Mouse (Mus musculus) embryonic facial prominence, embryonic 12.5 days (tissue): ENCODE data around the gene Tmem208. TPM values are rescaled to one million over a fixed set of nuclear protein-coding genes. Genes with fewer than 3 reads are reported as not detected.

Experiments used
- ATAC-seq: fragments of 200-750 bp; cut with Nextera tagmentation; 2 replicates; pipeline ENCODE4 v1.8.0; 2017; ENCODE audit not compliant: insufficient number of reproducible peaks, insufficient read depth, low FRiP score, low TSS enrichment
- H3K27ac ChIP-seq: fragments of 300-500 bp; sonication (generic); 2 replicates; pipeline ENCODE4 v1.5.1; 2016; ENCODE audit warnings: mild to moderate bottlenecking
- H3K27me3 ChIP-seq: fragments of 300-500 bp; sonication (generic); 2 replicates; pipeline ENCODE4 v1.6.1; 2016; ENCODE audit warnings: mild to moderate bottlenecking, moderate library complexity
- H3K36me3 ChIP-seq: fragments of 300-500 bp; sonication (generic); 2 replicates; pipeline ENCODE4 v1.6.1; 2016; ENCODE audit warnings: mild to moderate bottlenecking
- H3K4me1 ChIP-seq: fragments of 300-500 bp; sonication (generic); 2 replicates; pipeline ENCODE4 v1.6.1; 2016
- H3K4me2 ChIP-seq: fragments of 300-500 bp; sonication (generic); replicated peaks from 2 replicates; pipeline ENCODE4 v1.6.1; 2016; ENCODE audit warnings: mild to moderate bottlenecking, moderate library complexity
- H3K4me3 ChIP-seq: fragments of 300-500 bp; sonication (generic); 2 replicates; pipeline ENCODE4 v1.5.1; 2016; ENCODE audit warnings: mild to moderate bottlenecking
- H3K9ac ChIP-seq: fragments of 300-500 bp; sonication (generic); 2 replicates; pipeline ENCODE4 v1.6.1; 2016; ENCODE audit warnings: mild to moderate bottlenecking, moderate library complexity
- H3K9me3 ChIP-seq: fragments of 300-500 bp; sonication (generic); 2 replicates; pipeline ENCODE4 v1.6.1; 2016; ENCODE audit warnings: mild to moderate bottlenecking, moderate library complexity
- WGBS: fragments of 180-500 bp; shearing (Covaris S2); methylation state at CpG from one replicate; pipeline ENCODE4 v1.1.7; 2016; 5-methylcytosine and 5-hydroxymethylcytosine counted together
- polyA plus RNA-seq: library from polyadenylated mRNA; unstranded; fragments of >200 nt; fragmentation: Nextera tagmentation; extraction: Ambion mirVana; gene quantifications from 2 replicates; pipeline ENCODE4 v1.2.1, GENCODE M21; 2016

Gene Tmem208
- polyA plus RNA-seq, 1 experiment from 2014 or later: 103 TPM

DNA sequence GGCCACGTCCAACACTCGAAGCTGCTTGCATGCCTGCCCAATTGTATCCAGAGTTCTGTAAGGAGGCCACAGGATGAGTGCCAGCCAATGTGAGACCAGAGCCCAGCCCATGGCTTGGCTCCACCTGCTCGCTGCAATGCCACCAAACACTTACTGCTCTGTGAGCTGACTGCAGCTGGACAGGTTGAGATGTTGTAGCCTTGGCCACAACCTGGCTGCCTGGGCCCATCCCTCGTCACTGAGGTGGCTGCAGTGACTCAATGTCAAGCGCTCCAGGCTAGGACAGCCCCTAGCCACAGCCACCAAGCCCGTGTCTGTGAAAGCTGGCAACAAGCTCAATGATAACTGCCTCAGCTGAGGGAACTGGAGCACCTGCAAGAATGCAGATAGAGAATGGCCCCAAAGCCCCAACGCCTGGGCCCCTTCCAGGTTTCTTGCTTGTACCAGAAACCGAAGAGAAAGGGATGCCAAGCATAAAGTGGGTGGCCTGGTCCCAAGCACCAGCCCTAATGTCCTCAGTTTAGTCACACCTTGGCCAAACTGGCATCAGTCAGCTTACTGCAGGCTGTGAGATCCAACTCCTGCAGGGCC is 13.2 kb upstream of the Tmem208 start:
- Histone ChIP-seq H3K27me3 (no peaks in the 10 kb centered on the region), H3K9ac (no peak overlapping the region), H3K9me3 (no peaks in the 10 kb centered on the region), H3K4me1 (no peaks in the 10 kb centered on the region), H3K4me3 (no peak overlapping the region), H3K36me3 (peaks cover 64% of the 10 kb centered on the region), H3K4me2 (no peak overlapping the region), H3K27ac (no peak overlapping the region)
- no peak for ATAC-seq
- 88% methylated on average over 8 of the region's 8 CpGs for WGBS

- peaks cover 59% of the 10 kb centered on the region for H3K36me3 ChIP-seq
- H3K4me3 ChIP-seq: no peak overlapping the region
- no peak for ATAC-seq
- H3K9ac ChIP-seq: no peak overlapping the region
- H3K27me3 ChIP-seq: no peaks in the 10 kb centered on the region
- WGBS: 79% methylated on average over 9 of the region's 9 CpGs
- H3K27ac ChIP-seq: no peak overlapping the region
- H3K4me1 ChIP-seq: no peaks in the 10 kb centered on the region
- no peaks in the 10 kb centered on the region for H3K9me3 ChIP-seq
- no peak overlapping the region for H3K4me2 ChIP-seq
Measured at GRCm38 (mm10) chr8:105313622-105314402, 12.3 kb upstream of the Tmem208 start.

DNA sequence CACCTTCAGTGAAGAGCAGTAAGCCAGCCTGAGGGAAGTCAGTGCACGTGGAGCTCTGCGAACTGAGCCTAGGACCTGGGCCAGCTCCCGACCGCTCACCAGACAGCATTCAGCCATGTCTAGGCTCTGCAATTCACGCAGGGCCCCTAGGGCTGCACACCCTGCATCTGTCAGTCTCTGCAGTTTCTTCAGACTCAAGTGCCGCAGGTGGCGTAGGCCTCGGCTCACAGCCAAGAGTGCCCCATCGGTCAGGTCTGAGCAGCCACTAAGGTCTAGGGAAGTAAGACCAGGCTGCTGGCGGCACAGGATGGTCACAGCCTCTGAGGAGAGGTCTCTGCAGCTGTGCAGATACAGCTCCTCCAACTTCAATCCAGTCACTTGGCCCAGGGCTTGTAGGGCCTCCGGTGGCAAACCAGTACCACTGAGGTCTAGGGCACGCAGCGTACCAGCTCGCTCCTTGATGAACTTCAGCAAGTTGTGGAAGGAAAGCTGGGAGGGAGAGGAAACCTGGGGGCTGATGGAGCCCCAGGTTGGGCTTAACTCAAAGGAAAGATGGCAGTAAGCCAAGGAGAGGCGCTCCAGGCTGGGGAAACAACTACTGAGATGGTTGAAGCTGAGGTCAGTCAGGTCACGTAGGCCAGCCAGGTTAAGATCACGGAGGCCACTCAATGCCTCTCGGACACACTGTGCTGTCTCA is 10.9 kb upstream of the Tmem208 start:
- 90% methylated on average over 18 of the region's 18 CpGs for WGBS
- Histone ChIP-seq H3K4me1 (no peaks in the 10 kb centered on the region), H3K4me3 (no peak overlapping the region), H3K27ac (no peak overlapping the region), H3K4me2 (no peak overlapping the region), H3K36me3 (peaks cover 69% of the 10 kb centered on the region), H3K9ac (no peak overlapping the region), H3K9me3 (no peaks in the 10 kb centered on the region), H3K27me3 (no peaks in the 10 kb centered on the region)
- ATAC-seq: no peak

GRCm38 (mm10) chr8:105317941-105318340 is 8.2 kb upstream of the Tmem208 start:
- no peak for ATAC-seq
- H3K9me3 ChIP-seq: no peaks in the 10 kb centered on the region
- H3K27ac ChIP-seq: no peak overlapping the region
- no peak overlapping the region for H3K9ac ChIP-seq
- H3K36me3 ChIP-seq: peaks cover 59% of the 10 kb centered on the region
- 95% methylated on average over 4 of the region's 4 CpGs for WGBS
- H3K27me3 ChIP-seq: no peaks in the 10 kb centered on the region
- H3K4me3 ChIP-seq: no peak overlapping the region
- H3K4me1 ChIP-seq: no peaks in the 10 kb centered on the region
- H3K4me2 ChIP-seq: no peak overlapping the region

- peaks cover 54% of the 10 kb centered on the region for H3K36me3 ChIP-seq
- no peak overlapping the region for H3K27ac ChIP-seq
- H3K4me1 ChIP-seq: no peaks in the 10 kb centered on the region
- 84% methylated on average over 11 of the region's 11 CpGs for WGBS
- H3K9ac ChIP-seq: no peak overlapping the region
- no peaks in the 10 kb centered on the region for H3K27me3 ChIP-seq
- no peak overlapping the region for H3K4me3 ChIP-seq
- H3K4me2 ChIP-seq: no peak overlapping the region
- no peaks in the 10 kb centered on the region for H3K9me3 ChIP-seq
- ATAC-seq: no peak
Measured at GRCm38 (mm10) chr8:105318662-105319190, 7.4 kb upstream of the Tmem208 start.

DNA sequence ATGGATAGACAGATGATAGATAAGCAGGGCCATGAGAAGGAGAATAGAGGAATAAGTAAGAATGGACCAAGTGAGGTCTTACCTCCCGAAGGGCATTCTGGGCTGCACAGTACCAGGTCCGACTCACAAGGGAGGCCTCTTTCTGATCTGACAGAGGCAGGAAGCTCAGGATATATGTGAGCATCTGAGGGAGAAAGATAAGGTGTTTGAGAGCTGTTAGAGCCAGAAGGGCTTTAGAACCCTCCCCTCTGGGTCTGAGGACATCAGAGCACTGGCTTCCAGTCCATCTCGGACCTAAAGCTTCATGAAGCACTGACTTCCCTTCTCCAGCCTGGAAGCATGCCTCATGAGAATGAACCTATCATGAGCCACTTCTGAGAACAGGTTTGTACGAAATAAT is 3.0 kb upstream of the Tmem208 start:
- H3K27ac ChIP-seq: no peak overlapping the region
- no peak for ATAC-seq
- H3K4me3 ChIP-seq: no peak overlapping the region
- WGBS: 87% methylated on average over 4 of the region's 4 CpGs
- no peak overlapping the region for H3K9ac ChIP-seq
- no peaks in the 10 kb centered on the region for H3K9me3 ChIP-seq
- peaks cover 13% of the 10 kb centered on the region for H3K4me1 ChIP-seq
- no peak overlapping the region for H3K4me2 ChIP-seq
- no peaks in the 10 kb centered on the region for H3K27me3 ChIP-seq
- H3K36me3 ChIP-seq: peaks cover 30% of the 10 kb centered on the region

DNA sequence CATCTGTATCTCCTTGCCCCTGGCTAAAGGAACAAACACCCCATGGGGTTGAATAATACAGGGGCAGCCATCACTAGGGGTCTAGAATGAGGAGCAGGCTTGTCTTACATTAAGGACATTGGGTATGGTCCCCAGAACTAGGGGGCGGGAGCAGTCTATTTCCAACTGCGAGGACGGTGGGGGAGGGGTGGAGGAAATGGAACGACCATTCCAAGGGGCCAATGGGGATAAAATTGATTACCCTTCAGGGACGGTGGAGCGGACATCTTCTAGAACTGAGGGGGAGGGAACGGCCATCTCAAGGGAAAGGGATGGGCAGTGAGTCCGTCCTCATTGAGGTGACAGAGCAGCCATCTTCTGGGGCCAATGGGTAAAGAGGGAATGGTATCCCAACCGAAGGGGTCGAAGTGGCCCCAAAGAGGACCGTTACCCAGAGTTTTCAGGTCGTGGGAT is 487 bp upstream of the Tmem208 start:
- ATAC-seq: peak; percentile 42
- Histone ChIP-seq H3K4me2 (peak overlapping the region; percentile 86), H3K4me1 (peaks cover 13% of the 10 kb centered on the region), H3K4me3 (peak overlapping the region; percentile 80), H3K9me3 (no peaks in the 10 kb centered on the region), H3K27ac (peak overlapping the region; percentile 82), H3K36me3 (peaks cover 38% of the 10 kb centered on the region), H3K27me3 (no peaks in the 10 kb centered on the region), H3K9ac (peak overlapping the region; percentile 87)
- WGBS: 1% methylated on average over 12 of the region's 12 CpGs

DNA sequence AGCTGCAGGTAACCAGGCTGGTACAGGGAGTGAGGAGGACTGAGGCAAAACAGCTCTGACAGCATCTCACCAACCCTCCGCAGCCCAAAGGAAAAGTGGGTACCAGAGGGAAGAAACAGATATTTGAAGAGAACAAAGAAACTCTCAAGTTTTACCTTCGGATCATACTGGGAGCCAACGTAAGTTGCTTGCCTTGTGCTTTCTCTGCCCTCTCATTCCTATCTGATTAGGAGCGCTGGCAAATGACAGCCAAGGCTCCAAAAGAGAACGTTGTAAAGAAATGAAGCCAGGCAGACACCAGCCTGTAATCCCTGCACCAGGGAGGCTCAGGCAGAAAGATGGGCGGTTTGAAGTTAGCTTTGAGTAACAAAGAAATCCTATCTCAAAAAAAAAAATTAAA is 814 bp downstream of the Tmem208 start:
- H3K27ac ChIP-seq: peak overlapping the region; percentile 82; the same call in 1 of the 2 replicates
- peaks cover 13% of the 10 kb centered on the region for H3K4me1 ChIP-seq
- no peak for ATAC-seq
- H3K27me3 ChIP-seq: no peaks in the 10 kb centered on the region
- H3K9ac ChIP-seq: peak overlapping the region; percentile 87
- WGBS: 46% methylated on average over 6 of the region's 6 CpGs
- peak overlapping the region; percentile 84 for H3K4me2 ChIP-seq
- peaks cover 51% of the 10 kb centered on the region for H3K36me3 ChIP-seq
- H3K9me3 ChIP-seq: no peaks in the 10 kb centered on the region
- peak overlapping the region; percentile 80 for H3K4me3 ChIP-seq

GRCm38 (mm10) chr8:105330325-105330724 is 4.2 kb downstream of the Tmem208 start:
- ATAC-seq: no peak
- Histone ChIP-seq H3K9ac (no peak overlapping the region), H3K27me3 (no peaks in the 10 kb centered on the region), H3K36me3 (peaks cover 66% of the 10 kb centered on the region), H3K27ac (no peak overlapping the region), H3K9me3 (no peaks in the 10 kb centered on the region), H3K4me3 (no peak overlapping the region), H3K4me1 (peaks cover 8% of the 10 kb centered on the region), H3K4me2 (no peak overlapping the region)
- WGBS: 95% methylated on average over 12 of the region's 12 CpGs

GRCm38 (mm10) chr8:105331469-105331868 is 5.3 kb downstream of the Tmem208 start:
- Histone ChIP-seq H3K9ac (no peak overlapping the region), H3K4me1 (peaks cover 5% of the 10 kb centered on the region), H3K36me3 (peaks cover 77% of the 10 kb centered on the region), H3K4me2 (no peak overlapping the region), H3K27ac (no peak overlapping the region), H3K9me3 (no peaks in the 10 kb centered on the region), H3K4me3 (no peak overlapping the region), H3K27me3 (no peaks in the 10 kb centered on the region)
- ATAC-seq: no peak
- WGBS: 96% methylated on average over 22 of the region's 22 CpGs

DNA sequence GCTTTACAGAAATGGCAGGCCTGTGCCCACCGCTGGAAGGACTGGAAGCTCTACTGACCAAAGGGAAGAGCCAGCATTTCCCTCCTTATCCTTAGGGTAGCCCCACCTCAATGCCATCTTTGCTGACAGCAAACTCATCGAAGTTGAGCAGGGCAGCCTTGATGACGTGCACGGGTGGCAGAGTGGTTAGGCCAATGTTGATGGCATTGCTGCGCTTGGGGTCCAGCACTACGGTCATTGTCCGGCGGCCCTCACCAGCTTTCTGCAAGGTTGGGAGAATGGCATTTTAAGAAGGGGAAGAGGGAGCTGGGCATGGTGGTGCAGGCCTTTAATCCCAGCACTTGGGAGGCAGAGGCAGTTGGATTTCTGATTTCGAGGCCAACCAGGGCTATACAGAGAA is 5.8 kb downstream of the Tmem208 start:
- Histone ChIP-seq H3K27ac (no peak overlapping the region), H3K9ac (no peak overlapping the region), H3K4me3 (no peak overlapping the region), H3K4me1 (peaks cover 5% of the 10 kb centered on the region), H3K27me3 (no peaks in the 10 kb centered on the region), H3K36me3 (peaks cover 82% of the 10 kb centered on the region), H3K4me2 (no peak overlapping the region), H3K9me3 (no peaks in the 10 kb centered on the region)
- ATAC-seq: no peak
- 92% methylated on average over 9 of the region's 9 CpGs for WGBS
